Mouse (Mus musculus): Measurements from ENCODE around the gene Ifna11. TPM values are rescaled to one million over a fixed set of nuclear protein-coding genes. Genes with fewer than 3 reads are reported as not detected.
"Not testable (repeated sequence)": the region's sequence is repeated elsewhere in the genome, so short reads cannot be mapped to it uniquely, and the experiment has no call there.

Gene Ifna11
- total and polyA plus RNA-seq, 2 experiments from 2014 or later = not detected

- H3K9ac ChIP-seq (replicated peaks; ENCODE audit: low read length, poor library complexity, severe bottlenecking); H3K27me3 ChIP-seq (ENCODE audit: insufficient read depth, low read length); DNase-seq (ENCODE audit: low spot score); H3K4me3 ChIP-seq (ENCODE audit: low read depth, low read length); H3K9me3 ChIP-seq (ENCODE audit: low read length); H3K27ac ChIP-seq (ENCODE audit: low read depth, low read length); ATAC-seq (ENCODE audit: low FRiP score); H3K36me3 ChIP-seq (ENCODE audit: insufficient read depth, low read length); H3K4me1 ChIP-seq (ENCODE audit: insufficient read depth, low read length): not testable (repeated sequence)
- peak within 1 kb of the TSS; percentile 35 for H3K4me2 ChIP-seq (ENCODE audit: low read depth, low read length, poor library complexity, severe bottlenecking)
- no CpG with 5 or more reads among the region's 8 CpGs for WGBS
Measured at GRCm38 (mm10) chr4:88805231-88805630, 14.5 kb upstream of the Ifna11 start, which contains the start of gene Gm13288. Gene Gm13288 (plus strand): TSS chr4:88805531.

- H3K4me3 ChIP-seq (ENCODE audit: low read depth, low read length); H3K27ac ChIP-seq (ENCODE audit: low read depth, low read length); ATAC-seq (ENCODE audit: low FRiP score); DNase-seq (ENCODE audit: low spot score); H3K4me1 ChIP-seq (ENCODE audit: insufficient read depth, low read length); H3K9me3 ChIP-seq (ENCODE audit: low read length); H3K27me3 ChIP-seq (ENCODE audit: insufficient read depth, low read length); H3K9ac ChIP-seq (replicated peaks; ENCODE audit: low read length, poor library complexity, severe bottlenecking); H3K36me3 ChIP-seq (ENCODE audit: insufficient read depth, low read length): not testable (repeated sequence)
- peak overlapping the region; percentile 35 for H3K4me2 ChIP-seq (ENCODE audit: low read depth, low read length, poor library complexity, severe bottlenecking)
- no CpG with 5 or more reads among the region's 34 CpGs for WGBS
- peak; percentile 14; the same call in 1 of the 2 replicates for TF ChIP-seq CTCF (IDR thresholded peaks at IDR 0.05)
Measured at GRCm38 (mm10) chr4:88805761-88806160, 14.0 kb upstream of the Ifna11 start.

GRCm38 (mm10) chr4:88815928-88816327 lies 3.8 kb upstream of the Ifna11 start, which contains the start of gene Ifna7:
Gene Ifna7 (plus strand): TSS chr4:88816228.
- H3K9me3 ChIP-seq (ENCODE audit: low read length) = no peaks in the 10 kb centered on the region
- no peak for ATAC-seq (ENCODE audit: low FRiP score)
- H3K27me3 ChIP-seq (ENCODE audit: insufficient read depth, low read length) = no peaks in the 10 kb centered on the region
- no peak within 1 kb of the TSS for H3K9ac ChIP-seq (replicated peaks; ENCODE audit: low read length, poor library complexity, severe bottlenecking)
- no peak for TF ChIP-seq CTCF (IDR thresholded peaks at IDR 0.05)
- 66% methylated on average over 3 of the region's 3 CpGs for WGBS
- H3K36me3 ChIP-seq (ENCODE audit: insufficient read depth, low read length) = no peaks in the 10 kb centered on the region
- no peak within 1 kb of the TSS for H3K4me3 ChIP-seq (ENCODE audit: low read depth, low read length)
- DNase-seq (ENCODE audit: low spot score) = no peak
- no peaks in the 10 kb centered on the region for H3K4me1 ChIP-seq (ENCODE audit: insufficient read depth, low read length)
- H3K4me2 ChIP-seq (ENCODE audit: low read depth, low read length, poor library complexity, severe bottlenecking) = no peak within 1 kb of the TSS
- no peak within 1 kb of the TSS for H3K27ac ChIP-seq (ENCODE audit: low read depth, low read length)

GRCm38 (mm10) chr4:88822995-88823394 lies 3.2 kb downstream of the Ifna11 start:
- no peak overlapping the region for H3K27ac ChIP-seq (ENCODE audit: low read depth, low read length)
- 18% methylated on average over 4 of the region's 4 CpGs for WGBS
- no peaks in the 10 kb centered on the region for H3K4me1 ChIP-seq (ENCODE audit: insufficient read depth, low read length)

GRCm38 (mm10) chr4:88827116-88827515 lies 7.4 kb downstream of the Ifna11 start, which contains the start of gene Ifna6:
Gene Ifna6 (plus strand): TSS chr4:88827416.
- H3K27ac ChIP-seq (ENCODE audit: low read depth, low read length); H3K9ac ChIP-seq (replicated peaks; ENCODE audit: low read length, poor library complexity, severe bottlenecking); H3K4me1 ChIP-seq (ENCODE audit: insufficient read depth, low read length); H3K27me3 ChIP-seq (ENCODE audit: insufficient read depth, low read length); ATAC-seq (ENCODE audit: low FRiP score); H3K9me3 ChIP-seq (ENCODE audit: low read length); DNase-seq (ENCODE audit: low spot score); H3K4me3 ChIP-seq (ENCODE audit: low read depth, low read length); H3K4me2 ChIP-seq (ENCODE audit: low read depth, low read length, poor library complexity, severe bottlenecking); H3K36me3 ChIP-seq (ENCODE audit: insufficient read depth, low read length): not testable (repeated sequence)

More at GRCm38 (mm10) chr4:88822995-88823394, 3.2 kb downstream of the Ifna11 start:
- H3K4me3 ChIP-seq (ENCODE audit: low read depth, low read length) = no peak overlapping the region
- DNase-seq (ENCODE audit: low spot score) (peak; percentile 42), ATAC-seq (ENCODE audit: low FRiP score) (no peak)
- no peak overlapping the region for H3K4me2 ChIP-seq (ENCODE audit: low read depth, low read length, poor library complexity, severe bottlenecking)
- no peak overlapping the region for H3K9ac ChIP-seq (replicated peaks; ENCODE audit: low read length, poor library complexity, severe bottlenecking)
- H3K36me3 ChIP-seq (ENCODE audit: insufficient read depth, low read length) = no peaks in the 10 kb centered on the region
- no peaks in the 10 kb centered on the region for H3K9me3 ChIP-seq (ENCODE audit: low read length)
- TF ChIP-seq CTCF (IDR thresholded peaks at IDR 0.05) = peak; percentile 75
- H3K27me3 ChIP-seq (ENCODE audit: insufficient read depth, low read length) = no peaks in the 10 kb centered on the region

GRCm38 (mm10) chr4:88830523-88830922 lies 10.8 kb downstream of the Ifna11 start:
- Histone ChIP-seq H3K27me3 (ENCODE audit: insufficient read depth, low read length) (no peaks in the 10 kb centered on the region), H3K27ac (ENCODE audit: low read depth, low read length) (no peak overlapping the region), H3K36me3 (ENCODE audit: insufficient read depth, low read length) (no peaks in the 10 kb centered on the region), H3K4me1 (ENCODE audit: insufficient read depth, low read length) (no peaks in the 10 kb centered on the region), H3K4me2 (ENCODE audit: low read depth, low read length, poor library complexity, severe bottlenecking) (no peak overlapping the region), H3K9me3 (ENCODE audit: low read length) (no peaks in the 10 kb centered on the region), H3K4me3 (ENCODE audit: low read depth, low read length) (no peak overlapping the region), H3K9ac (replicated peaks; ENCODE audit: low read length, poor library complexity, severe bottlenecking) (no peak overlapping the region)
- DNase-seq (ENCODE audit: low spot score) (peak; percentile 17), ATAC-seq (ENCODE audit: low FRiP score) (no peak)
- TF ChIP-seq CTCF (IDR thresholded peaks at IDR 0.05) = peak; percentile 74
- 19% methylated on average over 4 of the region's 4 CpGs for WGBS

- not testable (repeated sequence) for H3K36me3 ChIP-seq (ENCODE audit: insufficient read depth, low read length); H3K27me3 ChIP-seq (ENCODE audit: insufficient read depth, low read length); H3K9ac ChIP-seq (replicated peaks; ENCODE audit: low read length, poor library complexity, severe bottlenecking); H3K4me2 ChIP-seq (ENCODE audit: low read depth, low read length, poor library complexity, severe bottlenecking); H3K9me3 ChIP-seq (ENCODE audit: low read length); H3K27ac ChIP-seq (ENCODE audit: low read depth, low read length); H3K4me1 ChIP-seq (ENCODE audit: insufficient read depth, low read length); H3K4me3 ChIP-seq (ENCODE audit: low read depth, low read length); DNase-seq (ENCODE audit: low spot score); ATAC-seq (ENCODE audit: low FRiP score)
- 73% methylated on average over 1 of the region's 1 CpGs for WGBS
Measured at GRCm38 (mm10) chr4:88835225-88835624, 15.5 kb downstream of the Ifna11 start, which contains the start of gene Ifna5. Gene Ifna5 (plus strand): TSS chr4:88835525.

Measured in midbrain, postnatal 0 days (tissue).